Mouse (Mus musculus): ENCODE results near the gene Phc3.

GRCm38 (mm10) chr3:30996688-30997014 lies 27.4 kb upstream of the Phc3 start:
- no peak for TF ChIP-seq CTCF (conservative IDR thresholded peaks at IDR 0.05; ENCODE audit: low read length)
- TF ChIP-seq NANOG (IDR thresholded peaks at IDR 0.05; ENCODE audit: borderline replicate concordance, low read length) = no peak
- no peak for TF ChIP-seq POU5F1 (IDR thresholded peaks at IDR 0.05; ENCODE audit: borderline replicate concordance, low read length)

Data from E14TG2a.4 (cell line).